Mouse (Mus musculus) ES-Bruce4 (cell line): ENCODE results near the gene Dcaf7.
"Not testable (repeated sequence)": the region's sequence is repeated elsewhere in the genome, so short reads cannot be mapped to it uniquely, and the experiment has no call there.

Experiments used
- CTCF ChIP-seq: IDR thresholded peaks from one replicate; pipeline ENCODE4 v1.8.1; 2011; ENCODE audit warnings: low read depth, low read length
- EP300 ChIP-seq: IDR thresholded peaks from 2 replicates; pipeline ENCODE4 v1.6.1; 2011; ENCODE audit warnings: low read depth, low read length; ENCODE audit not compliant: insufficient read depth

DNA sequence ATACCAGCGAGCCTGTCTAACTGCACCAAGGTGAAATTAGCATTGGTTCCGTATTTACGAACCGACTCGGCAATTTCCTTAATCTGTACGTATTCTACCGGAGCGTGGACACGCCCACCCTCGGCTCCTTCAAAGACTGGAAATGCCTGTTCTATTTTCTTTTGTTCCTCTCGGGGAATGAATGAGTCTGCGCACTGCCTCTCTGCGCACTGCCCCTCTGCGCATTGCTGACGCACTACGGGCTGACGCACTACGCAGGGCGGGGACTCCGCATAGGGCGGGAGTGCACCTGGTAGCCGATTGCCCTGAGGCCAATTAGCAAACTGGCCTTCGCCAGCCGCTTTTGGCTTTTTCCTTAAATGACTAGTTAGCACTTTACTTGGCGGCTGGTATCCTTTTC, 4.6 kb upstream of the Dcaf7 start:
- not testable (repeated sequence) for TF ChIP-seq CTCF, EP300
